8 mouse cellular contexts compared by ENCODE assay signal in genomic region chr4:136678480-136678879, GRCm38 (mm10). TPM values are rescaled to one million over a fixed set of nuclear protein-coding genes. Genes with fewer than 3 reads are reported as not detected.
DNase-seq lines count a peak whose midpoint lies in the region; ATAC-seq and TF ChIP-seq lines count a peak whose summit lies in the region.

No protein-coding gene starts in this region.

- peak; percentile 99 for TF ChIP-seq RAD21 in CH12.LX (IDR thresholded peaks at IDR 0.05; ENCODE audit: low read depth, low read length)

- TF ChIP-seq POLR2A in CH12.LX (IDR thresholded peaks at IDR 0.05; ENCODE audit: low read depth, low read length): no peak
- TF ChIP-seq POLR2A in heart, adult 2 months (IDR thresholded peaks at IDR 0.05; ENCODE audit: insufficient read depth, low read depth, low read length): no peak

- peak; percentile 97 to 98 for TF ChIP-seq CTCF in CH12.LX (conservative IDR thresholded peaks at IDR 0.05 in 1 of 2, IDR thresholded peaks at IDR 0.05 in 1 of 2; ENCODE audit: low read depth in 2 of 2, low read length in 2 of 2)
- peak; percentile 99 for TF ChIP-seq CTCF in heart, adult 2 months (IDR thresholded peaks at IDR 0.05)
- TF ChIP-seq CTCF in lung, embryonic 14.5 days (IDR thresholded peaks at IDR 0.05; ENCODE audit: low read depth): peak; percentile 100

- intact Hi-C loops in heart, adult 2 months (cut with DNase I): loop anchor here (1.0 kb wide), 2 partner anchors 163 to 394 kb away; no protein-coding TSS in a partner anchor

- WGBS in embryonic facial prominence, embryonic 13.5 days: 2% methylated on average over 3 of the region's 3 CpGs
- 4% methylated on average over 3 of the region's 3 CpGs for WGBS in heart, adult 2 months
- 6% methylated on average over 3 of the region's 3 CpGs for WGBS in lung, embryonic 14.5 days

- H3K79me2 ChIP-seq in CH12.LX (replicated peaks; ENCODE audit: control insufficient read depth, extremely low read depth, insufficient read depth, poor library complexity, severe bottlenecking): no peaks in the 10 kb centered on the region
- H3K79me2 ChIP-seq in heart, adult 2 months (replicated peaks; ENCODE audit: control insufficient read depth, insufficient read depth, low read length): no peaks in the 10 kb centered on the region

- H3K4me3 ChIP-seq in CH12.LX (replicated peaks in 1 of 3; ENCODE audit: low read depth in 2 of 3, low read length in 2 of 3, poor library complexity in 1 of 3): no peak overlapping the region
- no peak overlapping the region for H3K4me3 ChIP-seq in embryonic facial prominence, embryonic 13.5 days
- H3K4me3 ChIP-seq in heart, adult 2 months: no peak overlapping the region
- no peak overlapping the region for H3K4me3 ChIP-seq in lung, embryonic 14.5 days (ENCODE audit: low read depth, low read length)

- no peak overlapping the region for H3K4me2 ChIP-seq in CH12.LX (ENCODE audit: insufficient read depth, low read depth, poor library complexity, severe bottlenecking)
- H3K4me2 ChIP-seq in embryonic facial prominence, embryonic 13.5 days: no peak overlapping the region
- no peak overlapping the region for H3K4me2 ChIP-seq in lung, embryonic 14.5 days

- no peak overlapping the region for H3K9ac ChIP-seq in CH12.LX (ENCODE audit: insufficient read depth, low read depth)
- H3K9ac ChIP-seq in embryonic facial prominence, embryonic 13.5 days: no peak overlapping the region
- no peak overlapping the region for H3K9ac ChIP-seq in heart, adult 2 months (ENCODE audit: low read depth, low read length)
- H3K9ac ChIP-seq in lung, embryonic 14.5 days: no peak overlapping the region

- H3K36me3 ChIP-seq in CH12.LX (replicated peaks in 1 of 2; ENCODE audit: control insufficient read depth in 1 of 2, insufficient read depth in 1 of 2, low read length in 1 of 2): no peaks in the 10 kb centered on the region
- peaks cover 34% of the 10 kb centered on the region for H3K36me3 ChIP-seq in embryonic facial prominence, embryonic 13.5 days
- no peaks in the 10 kb centered on the region for H3K36me3 ChIP-seq in heart, adult 2 months (ENCODE audit: control insufficient read depth, insufficient read depth, low read length)
- H3K36me3 ChIP-seq in lung, embryonic 14.5 days (ENCODE audit: insufficient read depth): no peaks in the 10 kb centered on the region

- no peak overlapping the region for H3K27ac ChIP-seq in CH12.LX (ENCODE audit: insufficient read depth, low read depth)
- 0 out of 2 replicates have a peak overlapping the region, but pooled peaks have one; percentile 44 for H3K27ac ChIP-seq in embryonic facial prominence, embryonic 13.5 days
- no peak overlapping the region for H3K27ac ChIP-seq in heart, adult 2 months
- no peak overlapping the region for H3K27ac ChIP-seq in lung, embryonic 14.5 days (ENCODE audit: low read depth)

- H3K9me3 ChIP-seq in CH12.LX (replicated peaks; ENCODE audit: low read length): no peaks in the 10 kb centered on the region
- H3K9me3 ChIP-seq in embryonic facial prominence, embryonic 13.5 days: no peaks in the 10 kb centered on the region
- H3K9me3 ChIP-seq in lung, embryonic 14.5 days (ENCODE audit: low read depth, low read length): no peaks in the 10 kb centered on the region

- TF ChIP-seq EP300 in CH12.LX (IDR thresholded peaks at IDR 0.05; ENCODE audit: low read length): no peak
- TF ChIP-seq EP300 in heart, adult 2 months (IDR thresholded peaks at IDR 0.05; ENCODE audit: insufficient read depth, low read depth, low read length): peak; percentile 87

- in situ Hi-C loops in CH12.LX (cut with MboI; ENCODE audit: low pct_ligation_motif_present, low pct_unique_long_range_greater_than_20kb, low sequenced_read_pairs): loop anchor here (5.0 kb wide), 1 partner anchor 164 kb away; no protein-coding TSS in a partner anchor

- peak; percentile 79 for DNase-seq in CH12.LX (ENCODE audit: extremely low read depth)
- peak; percentile 60 to 72 for DNase-seq in adrenal gland, postnatal 4 days (ENCODE audit: low spot score in 2 of 2)
- DNase-seq in heart, adult 2 months: peak; percentile 70 to 85
- peak; percentile 90 for DNase-seq in kidney, postnatal 4 days
- DNase-seq in lung, embryonic 14.5 days: peak; percentile 93
- peak; percentile 80 for DNase-seq in ovary, postnatal 14 days (ENCODE audit: low spot score)
- peak; percentile 65 to 84 for DNase-seq in thymus, postnatal 10 days (ENCODE audit: low spot score in 2 of 2)

- peaks cover 0 to 26% of the 10 kb centered on the region in 2 experiments; a peak in 2 of 4 replicates for H3K4me1 ChIP-seq in CH12.LX (ENCODE audit: control insufficient read depth in 1 of 2, insufficient read depth in 2 of 2)
- H3K4me1 ChIP-seq in embryonic facial prominence, embryonic 13.5 days: peaks cover 41% of the 10 kb centered on the region
- H3K4me1 ChIP-seq in heart, adult 2 months (ENCODE audit: control insufficient read depth, insufficient read depth, low read length): no peaks in the 10 kb centered on the region
- no peaks in the 10 kb centered on the region for H3K4me1 ChIP-seq in lung, embryonic 14.5 days (ENCODE audit: insufficient read depth)

- H3K27me3 ChIP-seq in CH12.LX (replicated peaks): peaks cover 54% of the 10 kb centered on the region
- H3K27me3 ChIP-seq in embryonic facial prominence, embryonic 13.5 days: no peaks in the 10 kb centered on the region
- no peaks in the 10 kb centered on the region for H3K27me3 ChIP-seq in heart, adult 2 months (ENCODE audit: control insufficient read depth, insufficient read depth, low read length)
- H3K27me3 ChIP-seq in lung, embryonic 14.5 days (ENCODE audit: insufficient read depth, low read length): no peaks in the 10 kb centered on the region

- no peak for ATAC-seq in embryonic facial prominence, embryonic 13.5 days (ENCODE audit: insufficient number of reproducible peaks, insufficient read depth, low FRiP score, low TSS enrichment, low read depth)
- no peak for ATAC-seq in lung, embryonic 14.5 days (ENCODE audit: insufficient read depth)

- dilution Hi-C loops in CH12.LX (cut with MboI; ENCODE audit: extremely low pct_ligation_motif_present, extremely low pct_unique_long_range_greater_than_20kb, low sequenced_read_pairs): no loop called here

TF ChIP-seq in CH12.LX, 34 proteins besides CTCF, POLR2A, EP300 and RAD21:
- TF ChIP-seq JUND (conservative IDR thresholded peaks at IDR 0.05; ENCODE audit: low read depth, low read length) (no peak), CHD1 (IDR thresholded peaks at IDR 0.05; ENCODE audit: low read depth, low read length) (no peak), USF1 (IDR thresholded peaks at IDR 0.05; ENCODE audit: low read depth, low read length) (no peak), PAX5 (IDR thresholded peaks at IDR 0.05; ENCODE audit: low read length) (no peak), ELF1 (IDR thresholded peaks at IDR 0.05; ENCODE audit: low read depth, low read length) (0 out of 2 replicates have a peak, but pooled peaks have one; percentile 10), RCOR1 (conservative IDR thresholded peaks at IDR 0.05; ENCODE audit: low read depth, low read length) (no peak), USF2 (conservative IDR thresholded peaks at IDR 0.05; ENCODE audit: low read depth, low read length) (no peak), ETS1 (conservative IDR thresholded peaks at IDR 0.05; ENCODE audit: low read depth, low read length) (no peak), IRF4 (IDR thresholded peaks at IDR 0.05; ENCODE audit: low read depth, low read length) (peak; percentile 45; the same call in 1 of the 2 replicates), E2F4 (IDR thresholded peaks at IDR 0.05; ENCODE audit: insufficient replicate concordance, low read depth, low read length) (no peak), TCF12 (IDR thresholded peaks at IDR 0.05; ENCODE audit: low read depth, low read length) (no peak), JUN (IDR thresholded peaks at IDR 0.05; ENCODE audit: insufficient read depth, low read depth, low read length) (no peak), ZC3H11A (IDR thresholded peaks at IDR 0.05; ENCODE audit: low read depth, low read length) (peak; percentile 80), MAFK (IDR thresholded peaks at IDR 0.05; ENCODE audit: insufficient replicate concordance, low read length) (no peak), POLR2AphosphoS2 (IDR thresholded peaks at IDR 0.05; ENCODE audit: low read depth, low read length) (no peak), TBP (conservative IDR thresholded peaks at IDR 0.05; ENCODE audit: low read depth, low read length) (no peak), GABPA (IDR thresholded peaks at IDR 0.05; ENCODE audit: insufficient replicate concordance, low read depth, low read length) (no peak), NELFE (IDR thresholded peaks at IDR 0.05; ENCODE audit: low read depth, low read length) (no peak), HCFC1 (IDR thresholded peaks at IDR 0.05; ENCODE audit: low read depth, low read length) (no peak), MYC (IDR thresholded peaks at IDR 0.05; ENCODE audit: low read depth, low read length) (0 out of 2 replicates have a peak, but pooled peaks have one; percentile 27), KAT2A (IDR thresholded peaks at IDR 0.05; ENCODE audit: insufficient replicate concordance, low read length) (no peak), SMC3 (IDR thresholded peaks at IDR 0.05; ENCODE audit: low read depth, low read length) (peak; percentile 94), CHD2 (IDR thresholded peaks at IDR 0.05; ENCODE audit: low read length) (no peak), SIN3A (IDR thresholded peaks at IDR 0.05; ENCODE audit: low read length) (no peak), MAZ (IDR thresholded peaks at IDR 0.05; ENCODE audit: low read depth, low read length) (no peak), MEF2A (IDR thresholded peaks at IDR 0.05; ENCODE audit: borderline replicate concordance, low read depth, low read length) (no peak), NRF1 (IDR thresholded peaks at IDR 0.05; ENCODE audit: low read depth, low read length) (no peak)
TF ChIP-seq in CH12.LX: peak in this region for 5.

RNA-seq across cellular contexts. Expression of gene Lactbl1, which starts 56.1 kb away (rescaled TPM):
- total RNA-seq in CH12.LX (2012; rRNA removed) (0.04 TPM in 1 of 2 replicates, not detected in the other), CH12.LX (2014; rRNA removed) (not detected in 2 replicates)
- polyA plus RNA-seq in CH12.LX (2012; ENCODE audit: insufficient read length, low read depth): not detected in 2 replicates
- not detected for total RNA-seq in adrenal gland, postnatal 4 days (2021)
- polyA plus RNA-seq in embryonic facial prominence, embryonic 13.5 days (2015; fragmentation: Nextera tagmentation; extraction: Ambion mirVana): not detected in 2 replicates
- not detected for total RNA-seq in heart, adult 2 months (2021)
- polyA plus RNA-seq in heart, adult 2 months (2012; rRNA removed): 0.08 and 0.18 TPM in 2 replicates
- polyA plus RNA-seq in lung, embryonic 14.5 days (2014; fragmentation: Nextera tagmentation; extraction: Ambion mirVana): not detected in 2 replicates
